Mouse (Mus musculus) CH12.LX (cell line): Measurements from ENCODE around the gene AW011738. TPM values are rescaled to one million over a fixed set of nuclear protein-coding genes. Genes with fewer than 3 reads are reported as not detected.

ENCODE experiments used
- DNase-seq: peaks from one replicate; pipeline ENCODE4 v3.0.0-alpha.2; 2013; ENCODE audit errors: extremely low read depth
- H3K27ac ChIP-seq: 2 replicates; pipeline ENCODE4 v1.5.1; 2012; ENCODE audit warnings: low read depth, mild to moderate bottlenecking, control low read depth, moderate library complexity; ENCODE audit not compliant: insufficient read depth
- H3K27me3 ChIP-seq: replicated peaks from 2 replicates; pipeline ENCODE3; 2012; ENCODE audit warnings: inconsistent platforms
- H3K36me3 ChIP-seq, 2 experiments: replicated peaks in 1 of 2; 2 replicates each; pipeline versions ENCODE3 to v1.6.1; 2012; ENCODE audit warnings: inconsistent platforms in 1 of 2, low read length in 1 of 2, mild to moderate bottlenecking in 1 of 2, mixed read lengths in 1 of 2, moderate library complexity in 1 of 2; ENCODE audit not compliant: control insufficient read depth in 1 of 2, insufficient read depth in 1 of 2
- H3K4me1 ChIP-seq, 2 experiments: 2 replicates each; pipeline ENCODE4 v1.6.1; 2012; ENCODE audit warnings: inconsistent platforms in 1 of 2, moderate library complexity in 1 of 2; ENCODE audit not compliant: insufficient read depth in 2 of 2, control insufficient read depth in 1 of 2
- H3K4me2 ChIP-seq: 2 replicates; pipeline ENCODE4 v1.6.1; 2012; ENCODE audit warnings: low read depth, mild to moderate bottlenecking, control low read depth; ENCODE audit not compliant: poor library complexity, insufficient read depth, severe bottlenecking
- H3K4me3 ChIP-seq, 3 experiments: fragments of 150-350 bp in 1 of 3; sonication (generic) in 1 of 3; replicated peaks in 1 of 3; 2 replicates each; pipeline versions ENCODE3 to v1.5.1; 2011 to 2012; ENCODE audit warnings: low read depth in 2 of 3, low read length in 2 of 3, mild to moderate bottlenecking in 2 of 3, moderate library complexity in 2 of 3, control low read depth in 1 of 3, improper control_type of control experiment in 1 of 3, inconsistent platforms in 1 of 3, mixed read lengths in 1 of 3; ENCODE audit not compliant: poor library complexity in 1 of 3
- H3K79me2 ChIP-seq: replicated peaks from 2 replicates; pipeline ENCODE4 v1.6.1; 2012; ENCODE audit warnings: mild to moderate bottlenecking, moderate library complexity; ENCODE audit not compliant: control insufficient read depth, poor library complexity, insufficient read depth, severe bottlenecking; ENCODE audit errors: extremely low read depth
- H3K9ac ChIP-seq: 2 replicates; pipeline ENCODE4 v1.6.1; 2012; ENCODE audit warnings: low read depth, mild to moderate bottlenecking, control low read depth, moderate library complexity; ENCODE audit not compliant: insufficient read depth
- H3K9me3 ChIP-seq: replicated peaks from 2 replicates; pipeline ENCODE3; 2012; ENCODE audit warnings: low read length, inconsistent platforms, mixed read lengths
- BHLHE40 ChIP-seq: IDR thresholded peaks from 2 replicates; pipeline ENCODE4 v1.6.1; 2011; ENCODE audit warnings: mild to moderate bottlenecking, low read depth, low read length, improper control_type of control experiment
- ELF1 ChIP-seq: IDR thresholded peaks from 2 replicates; pipeline ENCODE4 v1.6.1; 2014; ENCODE audit warnings: low read depth, mild to moderate bottlenecking, inconsistent platforms, low read length, improper control_type of control experiment
- IRF4 ChIP-seq: IDR thresholded peaks from 2 replicates; pipeline ENCODE4 v1.6.1; 2014; ENCODE audit warnings: low read depth, mild to moderate bottlenecking, inconsistent platforms, low read length, improper control_type of control experiment
- KAT2A ChIP-seq: IDR thresholded peaks from 2 replicates; pipeline ENCODE4 v1.6.1; 2012; ENCODE audit warnings: low read length, improper control_type of control experiment, inconsistent platforms; ENCODE audit not compliant: insufficient replicate concordance
- MAFK ChIP-seq: IDR thresholded peaks from 2 replicates; pipeline ENCODE4 v1.6.1; 2011; ENCODE audit warnings: low read length, improper control_type of control experiment; ENCODE audit not compliant: insufficient replicate concordance
- MEF2A ChIP-seq: IDR thresholded peaks from 2 replicates; pipeline ENCODE4 v1.6.1; 2014; ENCODE audit warnings: low read depth, mild to moderate bottlenecking, inconsistent platforms, low read length, improper control_type of control experiment, borderline replicate concordance
- MXI1 ChIP-seq: IDR thresholded peaks from 2 replicates; pipeline ENCODE4 v1.6.1; 2011; ENCODE audit warnings: mild to moderate bottlenecking, low read depth, low read length, improper control_type of control experiment
- MYC ChIP-seq: IDR thresholded peaks from 2 replicates; pipeline ENCODE4 v1.6.1; 2011; ENCODE audit warnings: low read depth, mild to moderate bottlenecking, improper control_type of control experiment, low read length
- SIN3A ChIP-seq: IDR thresholded peaks from 2 replicates; pipeline ENCODE4 v1.6.1; 2012; ENCODE audit warnings: low read length, improper control_type of control experiment, inconsistent platforms
- TBP ChIP-seq: conservative IDR thresholded peaks from 2 replicates; pipeline ENCODE4 v1.6.1; 2011; ENCODE audit warnings: low read depth, low read length, improper control_type of control experiment
- TCF12 ChIP-seq: IDR thresholded peaks from 2 replicates; pipeline ENCODE4 v1.6.1; 2014; ENCODE audit warnings: low read depth, mild to moderate bottlenecking, inconsistent platforms, low read length, improper control_type of control experiment
- USF2 ChIP-seq: conservative IDR thresholded peaks from 2 replicates; pipeline ENCODE4 v1.6.1; 2011; ENCODE audit warnings: low read depth, low read length, improper control_type of control experiment
- ZC3H11A ChIP-seq: IDR thresholded peaks from 2 replicates; pipeline ENCODE4 v1.6.1; 2012; ENCODE audit warnings: low read depth, mild to moderate bottlenecking, inconsistent platforms, low read length, improper control_type of control experiment
- dilution Hi-C: fragments of 300-500 bp; cut with MboI; formaldehyde crosslinking; loops from 2 replicates; pipeline ENCODE4 v1.14.3; 2020; ENCODE audit warnings: low sequenced_read_pairs; ENCODE audit not compliant: extremely low pct_unique_long_range_greater_than_20kb, extremely low pct_ligation_motif_present
- in situ Hi-C: fragments of 300-500 bp; cut with MboI; formaldehyde crosslinking; loops from 3 replicates; pipeline ENCODE4 v1.14.3; 2019; ENCODE audit warnings: low sequenced_read_pairs, low pct_ligation_motif_present, low pct_unique_long_range_greater_than_20kb, mixed read lengths
- polyA plus RNA-seq: library from polyadenylated mRNA; unstranded; fragments of >175 nt; gene quantifications from 2 replicates; pipeline ENCODE4 v1.2.1, GENCODE M21; 2012; ENCODE audit warnings: low read depth; ENCODE audit not compliant: insufficient read length
- total RNA-seq, 2 experiments: library from RNA; depleted of rRNA; stranded (reverse); fragments of 300-350 nt in 1 of 2; fragments of >200 nt in 1 of 2; gene quantifications; 2 replicates each; pipeline ENCODE4 v1.2.3; 2012 to 2014

Gene AW011738
- total and polyA plus RNA-seq, 3 experiments, result 0.15 to 1.6 (median 0.20) TPM

- H3K4me2 ChIP-seq, result no peak overlapping the region
- dilution Hi-C loops (no loop called here), in situ Hi-C loops (no loop called here)
Measured at GRCm38 (mm10) chr4:156213134-156213533, 10.0 kb downstream of the AW011738 start.

GRCm38 (mm10) chr4:156215649-156216048 lies 12.5 kb downstream of the AW011738 start, which contains the start of gene Perm1:
Perm1 (plus strand) TSS chr4:156215868.
- Histone ChIP-seq H3K4me2 (no peak within 1 kb of the TSS), H3K9me3 (no peaks in the 10 kb centered on the region)
- dilution Hi-C loops, result no loop called here
- TF ChIP-seq TBP, result no peak
- no peak for TF ChIP-seq SIN3A
- no peak for TF ChIP-seq USF2
- no peak for TF ChIP-seq ZC3H11A
- TF ChIP-seq MEF2A, result peak; percentile 94
- no peak for TF ChIP-seq ELF1
- TF ChIP-seq TCF12, result no peak
- peak; percentile 77 for TF ChIP-seq BHLHE40
- no peak for TF ChIP-seq MXI1
- TF ChIP-seq IRF4, result no peak
- TF ChIP-seq, all 38 proteins: peak for 2
- Histone ChIP-seq H3K79me2 (no peaks in the 10 kb centered on the region), H3K27ac (no peak within 1 kb of the TSS), H3K36me3 (peaks cover 0 to 4% of the 10 kb centered on the region in 2 experiments), H3K4me1 (peaks cover 13 to 15% of the 10 kb centered on the region in 2 experiments), H3K27me3 (no peaks in the 10 kb centered on the region), H3K9ac (no peak within 1 kb of the TSS), H3K4me3 (no peak within 1 kb of the TSS)
- DNase-seq, result peak; percentile 49
- in situ Hi-C loops, result no loop called here

More at GRCm38 (mm10) chr4:156213134-156213533, 10.0 kb downstream of the AW011738 start:
- H3K9ac ChIP-seq, result no peak overlapping the region
- TF ChIP-seq MYC (no peak), KAT2A (no peak), TCF12 (no peak), MAFK (no peak), SIN3A (no peak), IRF4 (peak; percentile 71; the same call in 1 of the 2 replicates)
- TF ChIP-seq, all 38 proteins: peak for 1
- no peaks in the 10 kb centered on the region for H3K36me3 ChIP-seq
- no peak overlapping the region for H3K4me3 ChIP-seq
- H3K27me3 ChIP-seq, result no peaks in the 10 kb centered on the region
- H3K9me3 ChIP-seq, result no peaks in the 10 kb centered on the region
- no peaks in the 10 kb centered on the region for H3K79me2 ChIP-seq
- peaks cover 13 to 15% of the 10 kb centered on the region in 2 experiments for H3K4me1 ChIP-seq
- no peak for DNase-seq
- no peak overlapping the region for H3K27ac ChIP-seq

- Histone ChIP-seq H3K79me2 (no peaks in the 10 kb centered on the region), H3K27me3 (no peaks in the 10 kb centered on the region), H3K27ac (no peak overlapping the region)
Measured at GRCm38 (mm10) chr4:156216196-156216595, 13.1 kb downstream of the AW011738 start.

More at GRCm38 (mm10) chr4:156216196-156216595, 13.1 kb downstream of the AW011738 start:
- DNase-seq, result no peak
- in situ Hi-C loops (no loop called here), dilution Hi-C loops (no loop called here)
- H3K36me3 ChIP-seq, result peaks cover 0 to 4% of the 10 kb centered on the region in 2 experiments
- peaks cover 13 to 15% of the 10 kb centered on the region in 2 experiments for H3K4me1 ChIP-seq
- TF ChIP-seq SIN3A, result no peak
- no peak overlapping the region for H3K4me3 ChIP-seq
- no peak overlapping the region for H3K4me2 ChIP-seq
- no peak overlapping the region for H3K9ac ChIP-seq
- no peaks in the 10 kb centered on the region for H3K9me3 ChIP-seq
